Mouse (Mus musculus): Measurements from ENCODE around the gene Cyp2j8. TPM values are rescaled to one million over a fixed set of nuclear protein-coding genes. Genes with fewer than 3 reads are reported as not detected.
"Not testable (repeated sequence)": the region's sequence is repeated elsewhere in the genome, so short reads cannot be mapped to it uniquely, and the experiment has no call there.

Gene Cyp2j8
- polyA plus RNA-seq (2015; fragmentation: Nextera tagmentation; extraction: Ambion mirVana): not detected in 2 replicates

DNA sequence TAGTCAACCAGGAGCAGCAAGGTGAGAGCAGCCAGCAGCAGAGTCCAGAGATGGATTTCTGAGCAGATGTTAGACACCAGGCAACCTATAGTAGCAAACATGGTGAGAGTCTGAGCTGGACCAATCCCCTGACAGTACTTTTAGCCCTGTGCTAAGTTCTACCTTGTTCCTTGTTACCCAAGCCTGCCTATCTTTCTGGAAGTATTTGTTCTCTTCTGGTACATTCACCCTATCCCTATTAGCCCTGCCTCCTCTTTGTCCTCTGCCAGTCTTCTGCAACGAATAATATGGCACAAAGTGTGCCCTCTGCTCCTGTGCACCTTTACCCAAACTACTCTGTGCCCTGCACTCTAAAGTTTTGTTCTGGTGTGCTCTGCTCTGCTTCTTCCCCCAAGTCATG lies at the start of gene Cyp2j8:
Cyp2j8 (minus strand) TSS at position 101 of the 400 bp plus-strand sequence.
- Histone ChIP-seq H3K36me3 (ENCODE audit: insufficient read depth, low read length) (no peaks in the 10 kb centered on the region), H3K27me3 (ENCODE audit: insufficient read depth, low read length) (no peaks in the 10 kb centered on the region), H3K4me3 (ENCODE audit: low read length) (no peak within 1 kb of the TSS), H3K4me1 (ENCODE audit: insufficient read depth, low read length) (no peaks in the 10 kb centered on the region), H3K9ac (replicated peaks; ENCODE audit: low read length) (no peak within 1 kb of the TSS), H3K27ac (ENCODE audit: low read length) (no peak within 1 kb of the TSS), H3K9me3 (ENCODE audit: low read length) (no peaks in the 10 kb centered on the region), H3K4me2 (replicated peaks; ENCODE audit: low read depth, low read length) (no peak within 1 kb of the TSS)
- ATAC-seq (ENCODE audit: low FRiP score, low TSS enrichment): no peak
- WGBS: 86% methylated on average over 1 of the region's 1 CpGs

DNA sequence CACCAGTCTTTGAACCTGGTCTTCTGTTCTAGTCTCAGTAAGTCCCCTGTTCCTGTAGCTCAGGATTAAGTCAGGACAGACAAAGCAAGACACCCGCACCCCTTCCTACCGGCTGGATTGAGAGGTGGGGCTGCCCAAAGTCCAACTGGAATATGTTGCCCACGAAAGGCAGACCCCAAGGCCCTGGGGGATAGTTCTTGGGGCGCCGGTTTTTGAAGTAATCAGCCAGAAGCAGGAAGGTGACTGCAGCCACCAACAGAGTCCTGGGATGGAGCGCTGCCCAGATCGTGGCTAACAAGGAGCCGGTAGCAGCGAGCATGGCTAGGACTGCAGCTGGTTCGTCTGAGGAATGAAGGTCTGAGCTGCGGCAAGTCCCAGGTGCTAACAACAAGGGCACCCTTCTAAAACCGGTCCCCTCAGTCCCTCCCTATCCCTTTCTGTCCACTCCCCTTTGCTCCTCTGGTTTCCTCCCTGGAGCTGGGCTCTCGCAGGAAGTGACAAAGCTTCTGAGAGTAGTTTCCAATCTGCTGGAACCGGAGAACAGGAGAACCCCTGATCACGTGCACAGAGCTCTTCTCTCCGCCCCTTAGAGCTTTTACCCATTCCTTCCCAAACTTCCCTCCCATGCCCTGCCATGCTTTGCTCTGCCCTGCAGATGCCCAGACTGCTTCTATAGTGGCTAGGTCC lies 46.1 kb upstream of the Cyp2j8 start, which contains the start of gene Cyp2j6:
Cyp2j6 (minus strand) TSS at position 529 of the 687 bp plus-strand sequence.
- Histone ChIP-seq H3K27me3 (ENCODE audit: insufficient read depth, low read length) (no peaks in the 10 kb centered on the region), H3K4me1 (ENCODE audit: insufficient read depth, low read length) (0 out of 2 replicates have a peak, but pooled peaks cover 12% of the 10 kb centered on the region), H3K9ac (replicated peaks; ENCODE audit: low read length) (peak within 1 kb of the TSS; percentile 84), H3K4me3 (ENCODE audit: low read length) (peak within 1 kb of the TSS; percentile 75), H3K36me3 (ENCODE audit: insufficient read depth, low read length) (no peaks in the 10 kb centered on the region), H3K9me3 (ENCODE audit: low read length) (no peaks in the 10 kb centered on the region), H3K4me2 (replicated peaks; ENCODE audit: low read depth, low read length) (peak within 1 kb of the TSS; percentile 80), H3K27ac (ENCODE audit: low read length) (peak within 1 kb of the TSS; percentile 31)
- peak; percentile 99 for ATAC-seq (ENCODE audit: low FRiP score, low TSS enrichment)
- 1% methylated on average over 16 of the region's 16 CpGs for WGBS

DNA sequence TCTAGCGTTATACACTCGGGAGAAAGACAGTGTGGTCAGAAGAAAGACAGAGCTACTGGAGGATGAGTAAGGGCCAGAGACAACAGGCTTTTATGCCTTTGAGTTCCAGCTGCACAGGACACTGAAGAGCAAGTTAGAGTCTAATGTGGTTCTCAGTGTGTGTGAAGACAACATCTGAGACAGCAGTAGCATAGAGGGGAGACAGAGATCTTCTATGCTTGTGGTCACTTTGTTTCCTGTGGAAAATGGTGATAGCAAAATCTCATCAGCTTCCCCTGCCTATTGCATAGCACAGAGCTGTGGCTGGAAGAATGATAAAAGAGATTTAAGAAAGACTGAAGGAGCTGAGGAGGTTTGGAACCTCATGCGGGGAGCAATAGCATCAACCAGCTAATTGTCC lies 44.4 kb upstream of the Cyp2j8 start:
- no peak for ATAC-seq (ENCODE audit: low FRiP score, low TSS enrichment)
- H3K4me2 ChIP-seq (replicated peaks; ENCODE audit: low read depth, low read length): peak overlapping the region; percentile 28

DNA sequence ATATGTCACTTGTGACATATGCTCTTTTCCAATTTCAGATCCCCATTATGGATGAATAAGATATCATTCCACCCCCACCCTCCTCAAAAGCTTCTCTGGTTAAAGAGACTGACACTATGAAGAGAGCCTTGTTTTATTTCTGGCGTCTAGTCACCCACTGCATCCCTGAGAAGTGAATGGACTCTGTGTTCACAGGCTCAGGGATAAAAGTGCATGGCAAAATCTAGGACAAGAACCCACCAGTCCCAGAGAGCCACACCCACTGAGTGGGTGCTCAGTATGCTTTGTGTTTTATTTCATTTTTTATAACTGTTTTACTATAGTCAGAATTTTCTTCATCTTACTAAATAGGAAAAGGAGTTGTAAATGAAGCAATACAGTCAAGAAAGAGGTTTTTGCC lies 38.8 kb upstream of the Cyp2j8 start:
- Histone ChIP-seq H3K27me3 (ENCODE audit: insufficient read depth, low read length) (no peaks in the 10 kb centered on the region), H3K9ac (replicated peaks; ENCODE audit: low read length) (no peak overlapping the region), H3K4me1 (ENCODE audit: insufficient read depth, low read length) (0 out of 2 replicates have a peak, but pooled peaks cover under 1% of the 10 kb centered on the region), H3K27ac (ENCODE audit: low read length) (no peak overlapping the region), H3K36me3 (ENCODE audit: insufficient read depth, low read length) (no peaks in the 10 kb centered on the region), H3K4me2 (replicated peaks; ENCODE audit: low read depth, low read length) (no peak overlapping the region), H3K4me3 (ENCODE audit: low read length) (no peak overlapping the region), H3K9me3 (ENCODE audit: low read length) (no peaks in the 10 kb centered on the region)
- 75% methylated on average over 1 of the region's 1 CpGs for WGBS
- ATAC-seq (ENCODE audit: low FRiP score, low TSS enrichment): no peak

More for the DNA sequence above, 44.4 kb upstream of the Cyp2j8 start:
- Histone ChIP-seq H3K9me3 (ENCODE audit: low read length) (no peaks in the 10 kb centered on the region), H3K4me1 (ENCODE audit: insufficient read depth, low read length) (0 out of 2 replicates have a peak, but pooled peaks cover 12% of the 10 kb centered on the region), H3K4me3 (ENCODE audit: low read length) (0 out of 2 replicates have a peak overlapping the region, but pooled peaks have one; percentile 3), H3K27me3 (ENCODE audit: insufficient read depth, low read length) (no peaks in the 10 kb centered on the region), H3K27ac (ENCODE audit: low read length) (no peak overlapping the region), H3K36me3 (ENCODE audit: insufficient read depth, low read length) (no peaks in the 10 kb centered on the region), H3K9ac (replicated peaks; ENCODE audit: low read length) (no peak overlapping the region)
- 89% methylated on average over 3 of the region's 3 CpGs for WGBS

DNA sequence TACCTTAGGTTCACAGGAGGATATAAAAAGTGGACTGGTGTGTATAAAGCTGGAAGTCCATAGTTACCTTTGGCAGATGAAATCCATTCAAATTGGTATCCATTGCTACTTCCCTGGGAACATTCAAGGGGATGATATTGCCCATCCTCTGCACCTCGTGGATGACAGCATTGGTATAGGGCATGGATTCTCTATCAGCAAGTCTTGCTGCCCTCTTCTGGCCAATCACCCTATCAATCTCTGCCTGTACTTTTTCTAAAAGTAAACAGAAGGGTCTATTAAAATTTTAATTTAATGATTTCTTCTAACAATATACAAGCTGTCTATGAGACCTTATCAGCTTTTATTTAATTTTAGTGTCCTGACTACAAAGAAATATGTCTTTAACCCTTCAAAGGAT lies 18.6 kb upstream of the Cyp2j8 start:
- Histone ChIP-seq H3K27me3 (ENCODE audit: insufficient read depth, low read length) (no peaks in the 10 kb centered on the region), H3K36me3 (ENCODE audit: insufficient read depth, low read length) (0 out of 2 replicates have a peak, but pooled peaks cover 4% of the 10 kb centered on the region), H3K9ac (replicated peaks; ENCODE audit: low read length) (no peak overlapping the region), H3K4me3 (ENCODE audit: low read length) (no peak overlapping the region), H3K4me2 (replicated peaks; ENCODE audit: low read depth, low read length) (no peak overlapping the region), H3K9me3 (ENCODE audit: low read length) (no peaks in the 10 kb centered on the region), H3K4me1 (ENCODE audit: insufficient read depth, low read length) (no peaks in the 10 kb centered on the region), H3K27ac (ENCODE audit: low read length) (no peak overlapping the region)
- no peak for ATAC-seq (ENCODE audit: low FRiP score, low TSS enrichment)
- 12% methylated on average over 1 of the region's 1 CpGs for WGBS

DNA sequence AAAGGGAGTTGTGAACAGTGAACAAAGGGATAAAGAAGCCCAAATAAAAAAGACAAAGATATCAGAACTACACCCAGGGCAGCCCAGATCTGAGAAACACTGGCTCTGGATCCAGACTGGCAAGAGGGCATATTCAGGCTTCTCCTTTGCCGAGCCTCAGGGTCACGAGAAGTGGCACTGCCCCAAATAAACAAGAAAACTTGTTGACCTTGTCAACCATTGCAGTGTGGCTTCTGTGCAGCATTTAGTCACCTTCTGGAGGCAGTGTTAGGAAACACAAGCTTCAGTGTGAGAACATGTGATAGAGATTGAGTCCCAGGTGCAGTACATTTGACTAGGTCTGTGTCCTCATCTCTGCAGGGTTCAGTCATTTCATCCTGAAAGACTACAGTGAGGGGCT lies 15.1 kb upstream of the Cyp2j8 start:
- Histone ChIP-seq H3K9me3 (ENCODE audit: low read length) (no peaks in the 10 kb centered on the region), H3K4me1 (ENCODE audit: insufficient read depth, low read length) (no peaks in the 10 kb centered on the region), H3K27ac (ENCODE audit: low read length) (no peak overlapping the region), H3K4me2 (replicated peaks; ENCODE audit: low read depth, low read length) (no peak overlapping the region), H3K9ac (replicated peaks; ENCODE audit: low read length) (no peak overlapping the region), H3K27me3 (ENCODE audit: insufficient read depth, low read length) (no peaks in the 10 kb centered on the region), H3K36me3 (ENCODE audit: insufficient read depth, low read length) (peaks cover 7% of the 10 kb centered on the region; the same call in 1 of the 2 replicates), H3K4me3 (ENCODE audit: low read length) (no peak overlapping the region)
- no peak for ATAC-seq (ENCODE audit: low FRiP score, low TSS enrichment)
- 87% methylated on average over 2 of the region's 2 CpGs for WGBS

DNA sequence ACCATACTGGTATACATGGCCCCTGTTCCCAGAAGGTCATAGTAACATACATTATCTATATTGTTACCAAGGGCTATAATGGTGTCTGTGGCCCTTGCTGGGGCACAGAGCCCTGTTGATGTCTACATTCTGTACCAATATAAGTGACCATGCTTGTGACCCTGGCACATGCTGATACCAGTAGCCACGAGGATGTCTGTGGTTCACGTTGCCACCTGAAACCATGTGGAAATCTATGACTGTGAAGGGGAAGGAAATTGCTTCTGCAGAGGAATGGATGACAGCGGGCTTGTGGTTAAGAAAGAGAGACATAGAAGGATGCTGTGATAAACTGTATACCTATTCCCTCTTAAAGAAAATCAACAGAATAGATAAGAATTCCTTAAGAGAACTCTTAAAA lies 2.9 kb upstream of the Cyp2j8 start:
- H3K27me3 ChIP-seq (ENCODE audit: insufficient read depth, low read length): no peaks in the 10 kb centered on the region
- H3K9me3 ChIP-seq (ENCODE audit: low read length): no peaks in the 10 kb centered on the region
- H3K9ac ChIP-seq (replicated peaks; ENCODE audit: low read length): no peak overlapping the region
- H3K4me1 ChIP-seq (ENCODE audit: insufficient read depth, low read length): no peaks in the 10 kb centered on the region
- H3K4me3 ChIP-seq (ENCODE audit: low read length): no peak overlapping the region
- no peaks in the 10 kb centered on the region for H3K36me3 ChIP-seq (ENCODE audit: insufficient read depth, low read length)
- H3K4me2 ChIP-seq (replicated peaks; ENCODE audit: low read depth, low read length): no peak overlapping the region
- WGBS: 87% methylated on average over 3 of the region's 3 CpGs
- H3K27ac ChIP-seq (ENCODE audit: low read length): no peak overlapping the region
- no peak for ATAC-seq (ENCODE audit: low FRiP score, low TSS enrichment)

DNA sequence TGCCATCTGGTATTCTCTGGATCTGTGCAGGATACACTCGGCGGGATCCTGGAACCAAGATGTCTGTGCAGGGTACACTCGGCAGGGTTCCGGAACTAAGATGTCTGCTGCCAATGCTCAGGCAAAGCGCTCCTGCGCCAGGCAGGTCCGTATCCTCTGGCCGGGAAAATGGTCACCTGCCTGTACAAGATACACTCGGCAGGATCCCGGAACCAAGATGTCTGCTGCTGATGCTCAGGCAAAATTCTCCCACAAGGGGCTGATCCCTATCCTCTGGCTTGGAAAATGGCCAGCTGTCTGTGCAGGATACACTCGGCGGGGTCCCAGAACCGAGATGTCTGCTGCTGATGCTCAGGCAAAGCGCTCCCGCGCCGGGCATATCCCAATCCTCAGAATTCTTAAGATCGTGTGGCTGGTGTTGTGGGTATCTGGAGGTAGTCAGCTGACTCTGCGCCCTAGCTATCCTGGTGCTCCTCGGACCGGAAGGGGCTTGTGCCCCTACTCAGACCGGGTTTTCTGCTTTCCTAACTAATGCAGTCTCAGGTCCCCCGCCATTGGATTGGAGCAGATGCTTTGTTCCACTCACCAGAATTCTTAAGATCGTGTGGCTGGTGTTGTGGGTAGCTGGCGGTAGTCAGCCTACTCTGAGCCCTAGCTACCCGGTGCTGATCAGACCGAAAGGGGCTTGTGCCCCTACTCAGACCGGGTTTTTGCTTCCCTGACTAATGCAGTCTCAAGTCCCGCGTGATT lies 43.7 kb downstream of the Cyp2j8 start:
- ATAC-seq (ENCODE audit: low FRiP score, low TSS enrichment); H3K9me3 ChIP-seq (ENCODE audit: low read length); H3K36me3 ChIP-seq (ENCODE audit: insufficient read depth, low read length); H3K4me2 ChIP-seq (replicated peaks; ENCODE audit: low read depth, low read length); H3K27me3 ChIP-seq (ENCODE audit: insufficient read depth, low read length); H3K9ac ChIP-seq (replicated peaks; ENCODE audit: low read length); H3K4me3 ChIP-seq (ENCODE audit: low read length); H3K27ac ChIP-seq (ENCODE audit: low read length); H3K4me1 ChIP-seq (ENCODE audit: insufficient read depth, low read length): not testable (repeated sequence)
- WGBS: 87% methylated on average over 30 of the region's 30 CpGs
